Mouse (Mus musculus) kidney, adult 2 months (tissue): ENCODE measurements around the gene Grk1.

Experiments used
- CTCF ChIP-seq: fragments of 200-500 bp; conservative IDR thresholded peaks from 2 replicates; pipeline ENCODE4 v1.5.1; 2011; ENCODE audit warnings: low read depth, mild to moderate bottlenecking, control low read depth, low read length, moderate library complexity, mixed read lengths; ENCODE audit not compliant: insufficient read depth, insufficient read length
- POLR2A ChIP-seq: fragments of 200-500 bp; IDR thresholded peaks from one replicate; pipeline ENCODE4 v1.6.1; 2011; ENCODE audit warnings: low read depth, low read length, control low read depth

GRCm38 (mm10) chr8:13386366-13386765 lies 18.5 kb upstream of the Grk1 start:
- TF ChIP-seq CTCF (no peak), POLR2A (no peak)
